ENCODE assay signal across 8 mouse cellular contexts in genomic region chr2:48948841-48949584, GRCm38 (mm10). TPM values are rescaled to one million over a fixed set of nuclear protein-coding genes. Genes with fewer than 3 reads are reported as not detected.
A peak's percentile ranks its signal among the peaks of the same experiment; 100 is the strongest.
DNase-seq lines count a peak whose midpoint lies in the region; ATAC-seq and TF ChIP-seq lines count a peak whose summit lies in the region.

Gene Mbd5, plus strand, starts transcription at chr2:48949508.

- peaks cover 90% of the 10 kb centered on the region for H3K79me3 ChIP-seq in C2C12 (ENCODE audit: low read depth)

- no peaks in the 10 kb centered on the region for H3K27me3 ChIP-seq in C2C12 (ENCODE audit: control insufficient read depth, insufficient read depth, insufficient read length)
- H3K27me3 ChIP-seq in erythroblast, embryonic 14.5 days (ENCODE audit: control insufficient read depth), result no peaks in the 10 kb centered on the region
- no peaks in the 10 kb centered on the region for H3K27me3 ChIP-seq in heart, embryonic 11.5 days (ENCODE audit: control insufficient read depth, insufficient read depth, low read length)
- no peaks in the 10 kb centered on the region for H3K27me3 ChIP-seq in kidney, embryonic 16.5 days (ENCODE audit: insufficient read depth, low read length)
- no peaks in the 10 kb centered on the region for H3K27me3 ChIP-seq in liver, adult 2 months (ENCODE audit: control insufficient read depth, insufficient read depth, low read length)
- no peaks in the 10 kb centered on the region for H3K27me3 ChIP-seq in myocyte (ENCODE audit: control insufficient read depth, insufficient read depth, insufficient read length)
- H3K27me3 ChIP-seq in splenic B cell, adult 2 months (ENCODE audit: control insufficient read depth, insufficient read depth, low read length, poor library complexity, severe bottlenecking), result no peaks in the 10 kb centered on the region

- H3K27ac ChIP-seq in heart, embryonic 11.5 days (ENCODE audit: low read depth, low read length), result peak within 1 kb of the TSS; percentile 95
- peak within 1 kb of the TSS; percentile 82 for H3K27ac ChIP-seq in kidney, embryonic 16.5 days (ENCODE audit: low read length)
- H3K27ac ChIP-seq in liver, adult 2 months (replicated peaks; ENCODE audit: insufficient read depth, low read depth, low read length), result peak within 1 kb of the TSS; percentile 93

- H3K4me3 ChIP-seq in C2C12 (ENCODE audit: insufficient read depth, poor library complexity, severe bottlenecking), result peak within 1 kb of the TSS; percentile 90
- peak within 1 kb of the TSS; percentile 79 for H3K4me3 ChIP-seq in erythroblast, embryonic 14.5 days (replicated peaks)
- peak within 1 kb of the TSS; percentile 71 for H3K4me3 ChIP-seq in heart, embryonic 11.5 days (ENCODE audit: low read depth, low read length)
- peak within 1 kb of the TSS; percentile 91 for H3K4me3 ChIP-seq in kidney, embryonic 16.5 days (ENCODE audit: low read length)
- H3K4me3 ChIP-seq in liver, adult 2 months (ENCODE audit: insufficient read depth, low read depth, low read length), result peak within 1 kb of the TSS; percentile 94
- peak within 1 kb of the TSS; percentile 100 for H3K4me3 ChIP-seq in myocyte

- WGBS in heart, embryonic 11.5 days (ENCODE audit: insufficient replicate concordance), result under 1% methylated on average over 49 of the region's 49 CpGs
- under 1% methylated on average over 48 of the region's 49 CpGs for WGBS in kidney, embryonic 16.5 days
- under 1% methylated on average over 48 of the region's 49 CpGs for WGBS in liver, adult 2 months

- TF ChIP-seq POLR2A in brain, embryonic 14.5 days (IDR thresholded peaks at IDR 0.05; ENCODE audit: borderline replicate concordance, extremely low read depth, insufficient read depth, insufficient read length, poor library complexity, severe bottlenecking), result peak; percentile 81; the same call in 1 of the 2 replicates
- peak; percentile 87 for TF ChIP-seq POLR2A in liver, adult 2 months (IDR thresholded peaks at IDR 0.05; ENCODE audit: extremely low read depth, insufficient read depth, low read length)
- peak; percentile 96 for TF ChIP-seq POLR2A in myocyte (IDR thresholded peaks at IDR 0.05; ENCODE audit: insufficient read length, low read depth)

- TF ChIP-seq CTCF in C2C12 (IDR thresholded peaks at IDR 0.05; ENCODE audit: control insufficient read depth, insufficient read depth, insufficient read length), result no peak
- TF ChIP-seq CTCF in brain, embryonic 14.5 days (IDR thresholded peaks at IDR 0.05; ENCODE audit: borderline replicate concordance, extremely low read depth, insufficient read depth, insufficient read length), result no peak
- TF ChIP-seq CTCF in liver, adult 2 months (IDR thresholded peaks at IDR 0.05; ENCODE audit: low read depth, low read length), result no peak

- H3ac ChIP-seq in C2C12 (ENCODE audit: control insufficient read depth, insufficient read length, low read depth), result peak within 1 kb of the TSS; percentile 97
- peak within 1 kb of the TSS; percentile 53 for H3ac ChIP-seq in myocyte (ENCODE audit: control insufficient read depth, insufficient read length)

- H3K4me1 ChIP-seq in erythroblast, embryonic 14.5 days (ENCODE audit: control insufficient read depth), result peaks cover 25% of the 10 kb centered on the region
- H3K4me1 ChIP-seq in heart, embryonic 11.5 days (ENCODE audit: control insufficient read depth, insufficient read depth, low read length), result peaks cover 3% of the 10 kb centered on the region
- peaks cover 6% of the 10 kb centered on the region for H3K4me1 ChIP-seq in kidney, embryonic 16.5 days (ENCODE audit: insufficient read depth, low read length)
- H3K4me1 ChIP-seq in liver, adult 2 months (ENCODE audit: control insufficient read depth, insufficient read depth, low read length), result peaks cover 3% of the 10 kb centered on the region; the same call in 1 of the 2 replicates

- peak within 1 kb of the TSS; percentile 75 for H3K4me2 ChIP-seq in heart, embryonic 11.5 days
- peak within 1 kb of the TSS; percentile 80 for H3K4me2 ChIP-seq in kidney, embryonic 16.5 days (replicated peaks; ENCODE audit: low read depth, low read length)
- peak within 1 kb of the TSS; percentile 84 for H3K4me2 ChIP-seq in myocyte (ENCODE audit: low read depth)

- H3K79me2 ChIP-seq in C2C12 (ENCODE audit: control insufficient read depth, insufficient read depth) (peaks cover 94% of the 10 kb centered on the region), myocyte (ENCODE audit: control insufficient read depth, insufficient read depth) (peaks cover 94% of the 10 kb centered on the region)
- H3K79me2 ChIP-seq in liver, adult 2 months (ENCODE audit: control insufficient read depth, insufficient read depth, low read length), result peaks cover 12% of the 10 kb centered on the region; the same call in 1 of the 2 replicates

- peak; percentile 99 for ATAC-seq in heart, embryonic 11.5 days (replicated peaks; ENCODE audit: insufficient number of reproducible peaks, low FRiP score, low TSS enrichment)
- peak; percentile 100 for ATAC-seq in kidney, embryonic 16.5 days (ENCODE audit: low FRiP score, low TSS enrichment)

- H3K9ac ChIP-seq in heart, embryonic 11.5 days (ENCODE audit: low read depth, low read length), result peak within 1 kb of the TSS; percentile 91
- H3K9ac ChIP-seq in kidney, embryonic 16.5 days (replicated peaks; ENCODE audit: low read length), result peak within 1 kb of the TSS; percentile 92
- H3K9ac ChIP-seq in liver, adult 2 months (ENCODE audit: low read depth, low read length), result peak within 1 kb of the TSS; percentile 93

- H3K9me3 ChIP-seq in erythroblast, embryonic 14.5 days (ENCODE audit: control insufficient read depth, low read length), result no peaks in the 10 kb centered on the region
- no peaks in the 10 kb centered on the region for H3K9me3 ChIP-seq in heart, embryonic 11.5 days (replicated peaks; ENCODE audit: control insufficient read depth, low read length)
- H3K9me3 ChIP-seq in kidney, embryonic 16.5 days (ENCODE audit: low read length), result no peaks in the 10 kb centered on the region

- DNase-seq in brain, embryonic 14.5 days (ENCODE audit: low read depth), result peak; percentile 100
- peak; percentile 94 for DNase-seq in liver, adult 2 months (ENCODE audit: extremely low read depth, low read depth, low spot score)
- peak; percentile 99 for DNase-seq in splenic B cell, adult 2 months (ENCODE audit: low read depth, low spot score)

- H3K36me3 ChIP-seq in C2C12 (ENCODE audit: control insufficient read depth, insufficient read depth) (peaks cover 12% of the 10 kb centered on the region), myocyte (ENCODE audit: control insufficient read depth, insufficient read depth) (no peaks in the 10 kb centered on the region)
- peaks cover 2% of the 10 kb centered on the region for H3K36me3 ChIP-seq in erythroblast, embryonic 14.5 days (ENCODE audit: control insufficient read depth)
- H3K36me3 ChIP-seq in heart, embryonic 11.5 days (ENCODE audit: control insufficient read depth, insufficient read depth, low read length), result no peaks in the 10 kb centered on the region
- H3K36me3 ChIP-seq in kidney, embryonic 16.5 days (ENCODE audit: insufficient read depth, low read length), result no peaks in the 10 kb centered on the region
- no peaks in the 10 kb centered on the region for H3K36me3 ChIP-seq in liver, adult 2 months (ENCODE audit: control insufficient read depth, insufficient read depth, low read length)
- no peaks in the 10 kb centered on the region for H3K36me3 ChIP-seq in splenic B cell, adult 2 months (ENCODE audit: control insufficient read depth, insufficient read depth, low read length, poor library complexity, severe bottlenecking)

TF ChIP-seq in C2C12, 6 proteins besides CTCF, POLR2A, EP300 and RAD21:
- no peak for TF ChIP-seq MYOD1 (IDR thresholded peaks at IDR 0.05; ENCODE audit: control insufficient read depth, insufficient read length, low read depth)
- TF ChIP-seq USF1 (IDR thresholded peaks at IDR 0.05; ENCODE audit: low read depth), result peak; percentile 96

TF ChIP-seq in myocyte, 11 proteins besides CTCF, POLR2A, EP300 and RAD21:
- TF ChIP-seq MYOG (IDR thresholded peaks at IDR 0.05; ENCODE audit: control insufficient read depth in 1 of 3, insufficient read depth in 1 of 3, insufficient read length in 2 of 3, low read depth in 2 of 3) (peak in 1 of 3 experiments; percentile 52), TCF3 (IDR thresholded peaks at IDR 0.05; ENCODE audit: insufficient read length, low read depth) (no peak), TCF12 (IDR thresholded peaks at IDR 0.05; ENCODE audit: insufficient read depth, poor library complexity, severe bottlenecking) (no peak), USF1 (IDR thresholded peaks at IDR 0.05; ENCODE audit: low read depth) (peak; percentile 97), MAX (IDR thresholded peaks at IDR 0.05; ENCODE audit: low read depth) (no peak), CEBPB (IDR thresholded peaks at IDR 0.05; ENCODE audit: insufficient read depth, poor library complexity, severe bottlenecking) (no peak), POLR2AphosphoS2 (IDR thresholded peaks at IDR 0.05; ENCODE audit: insufficient read length, low read depth) (peak; percentile 98), REST (IDR thresholded peaks at IDR 0.05; ENCODE audit: insufficient read depth, insufficient read length) (peak; percentile 37), MYOD1 (IDR thresholded peaks at IDR 0.05; ENCODE audit: control insufficient read depth in 1 of 3, insufficient read length in 2 of 3, low read depth in 2 of 3) (peak in 1 of 3 experiments; percentile 36), E2F4 (IDR thresholded peaks at IDR 0.05; ENCODE audit: insufficient read depth) (peak; percentile 21), SRF (IDR thresholded peaks at IDR 0.05; ENCODE audit: control insufficient read depth, insufficient read length, low read depth) (peak; percentile 72)

RNA-seq across cellular contexts. Expression of gene Mbd5, which starts in this region (rescaled TPM):
- polyA plus RNA-seq in C2C12 (2012; fragmentation: generic; extraction: Trizol) (3.8 TPM), myocyte (2012; fragmentation: generic; extraction: Trizol) (5.0 TPM)
- polyA plus RNA-seq in brain, embryonic 14.5 days (2012; rRNA removed), result 14.7 and 24.5 TPM in 2 replicates
- 0.02 and 0.30 TPM in 2 replicates for polyA plus RNA-seq in erythroblast, embryonic 14.5 days (2012)
- 19.2 and 25.5 TPM in 2 replicates for polyA plus RNA-seq in heart, embryonic 11.5 days (2014; fragmentation: Nextera tagmentation; extraction: Ambion mirVana)
- 23.3 and 28.7 TPM in 2 replicates for polyA plus RNA-seq in kidney, embryonic 16.5 days (2015; fragmentation: Nextera tagmentation; extraction: Ambion mirVana)
- 10.3 and 12.0 TPM in 2 replicates for total RNA-seq in liver, adult 2 months (2014; rRNA removed)
- polyA plus RNA-seq in liver, adult 2 months (2012; rRNA removed), result 2.4 and 2.6 TPM in 2 replicates

Comparison
In these comparisons a context has a peak if more than half of its experiments do, and no peak if none do; other contexts are left out.
1. Peak in every context shown above with its lines: DNase-seq, ATAC-seq, H3K4me3 ChIP-seq and H3K27ac ChIP-seq.